Mouse (Mus musculus) retina, adult 2 months (tissue): ENCODE results near the gene Cgnl1.

ENCODE experiments used
- DNase-seq: peaks from one replicate; pipeline ENCODE4 v3.0.0-alpha.2; 2012; ENCODE audit warnings: low read depth, low spot score

Gene Cgnl1

DNA sequence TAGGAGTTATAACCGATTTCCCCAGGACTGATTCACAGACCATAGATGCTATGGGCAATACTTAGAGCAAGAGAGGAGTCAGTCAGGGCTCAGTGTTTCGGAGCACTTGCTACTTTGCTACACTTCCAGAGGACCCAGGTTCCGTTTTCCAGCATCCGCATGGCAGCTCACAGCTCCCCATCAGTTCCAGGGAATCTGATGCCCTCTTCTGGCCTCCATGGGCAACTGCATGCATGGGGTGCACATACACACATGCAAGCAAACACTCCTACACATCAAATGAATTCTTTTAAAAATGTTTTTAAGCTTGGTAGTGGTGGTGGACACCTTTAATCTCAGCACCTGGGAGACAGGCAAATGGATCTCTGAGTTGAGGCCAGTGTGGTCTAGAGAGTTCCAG, 98.9 kb downstream of the Cgnl1 start:
- DNase-seq: no peak

DNA sequence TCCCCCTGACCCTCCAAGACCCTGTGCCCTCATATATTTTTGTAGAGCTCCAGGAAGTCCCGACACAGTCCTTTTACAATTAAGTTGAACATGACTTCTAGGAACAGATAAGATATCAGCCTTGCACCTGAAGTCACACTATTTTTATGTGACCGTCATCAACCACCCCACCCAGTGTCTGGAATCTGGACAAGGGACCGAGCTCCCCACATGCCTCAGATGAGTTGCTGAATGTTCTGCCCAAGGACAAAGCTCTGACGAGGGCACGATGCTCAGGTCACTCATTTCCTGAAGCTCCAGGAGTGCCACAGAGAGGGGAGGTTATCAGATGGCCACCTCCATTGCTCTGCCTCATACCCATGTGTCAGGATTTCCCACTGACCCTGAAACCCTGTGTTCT, 100.7 kb downstream of the Cgnl1 start:
- no peak for DNase-seq

DNA sequence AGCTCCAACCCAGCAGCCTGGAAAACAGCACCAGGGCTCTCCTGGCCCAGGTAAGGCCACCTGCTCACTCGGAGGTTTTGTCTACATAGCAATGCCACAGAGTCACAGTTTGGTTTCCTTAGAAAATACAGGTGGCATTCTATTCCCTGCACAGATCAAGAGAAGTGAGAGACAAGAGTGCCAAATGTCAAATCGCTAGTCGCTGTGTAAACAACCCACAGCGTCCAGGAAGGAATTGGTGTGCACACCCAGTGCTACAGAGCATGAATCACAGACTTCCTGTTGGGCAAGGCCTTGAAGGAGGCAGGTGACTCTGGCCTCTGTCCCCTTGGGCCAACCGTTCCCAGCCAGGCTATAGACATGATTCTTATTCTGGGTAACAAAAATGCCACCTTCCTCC, 103.8 kb downstream of the Cgnl1 start:
- no peak for DNase-seq

DNA sequence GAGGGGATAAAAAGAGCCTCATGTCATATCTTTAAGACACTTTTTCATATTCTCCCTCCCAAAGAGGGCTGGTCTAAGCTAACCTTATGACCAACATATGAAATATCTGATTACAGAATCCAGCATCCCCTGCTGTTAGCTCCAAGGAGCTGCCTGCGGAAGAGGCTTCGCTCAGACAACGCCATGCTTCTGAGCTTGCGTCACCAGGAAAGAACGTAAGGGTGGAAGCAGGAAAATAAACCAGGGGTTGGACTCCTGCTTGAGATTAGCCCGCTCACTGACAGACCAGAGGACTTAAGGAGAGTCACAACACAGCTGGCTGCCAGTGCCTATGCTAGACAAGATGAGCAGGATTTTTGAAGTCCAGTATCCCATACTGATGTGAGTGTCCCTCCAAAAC, 105.0 kb downstream of the Cgnl1 start:
- DNase-seq: no peak

DNA sequence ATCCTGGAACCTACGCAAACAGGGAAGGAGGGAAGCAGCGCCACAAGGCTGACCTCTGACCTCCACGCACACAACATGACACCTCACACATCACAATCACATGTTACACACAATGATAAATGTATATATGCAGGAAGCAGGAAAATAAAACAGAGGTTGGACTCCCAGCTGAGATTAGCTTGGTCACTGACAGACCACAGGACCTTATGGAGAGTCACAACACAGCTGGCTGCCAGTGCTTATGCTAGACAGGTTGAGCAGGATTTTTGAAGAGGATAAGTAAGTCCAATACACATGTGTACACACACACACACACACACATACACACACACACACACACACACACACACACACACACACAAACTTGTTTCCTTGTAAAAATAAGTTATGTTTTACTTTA, 105.9 kb downstream of the Cgnl1 start:
- DNase-seq: no peak

DNA sequence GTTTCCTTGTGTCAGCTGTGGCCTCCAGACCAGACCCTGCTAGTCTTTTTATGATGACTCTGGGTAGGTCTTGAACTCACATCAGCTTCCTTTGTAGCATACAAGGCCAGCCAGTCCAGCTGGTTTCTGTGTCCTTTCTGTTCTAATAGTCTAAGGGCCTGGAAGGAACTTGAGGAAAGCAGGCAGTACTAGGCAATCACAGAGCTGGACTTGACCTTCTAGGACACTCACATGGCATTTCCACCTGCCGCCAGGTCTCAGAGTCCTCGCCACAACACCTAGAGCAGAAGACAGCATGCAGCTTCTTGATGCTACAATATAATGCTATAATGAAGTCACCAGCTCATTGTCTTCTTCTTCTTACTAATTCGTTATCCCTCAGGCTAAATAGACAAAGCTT, 106.5 kb downstream of the Cgnl1 start:
- no peak for DNase-seq

DNA sequence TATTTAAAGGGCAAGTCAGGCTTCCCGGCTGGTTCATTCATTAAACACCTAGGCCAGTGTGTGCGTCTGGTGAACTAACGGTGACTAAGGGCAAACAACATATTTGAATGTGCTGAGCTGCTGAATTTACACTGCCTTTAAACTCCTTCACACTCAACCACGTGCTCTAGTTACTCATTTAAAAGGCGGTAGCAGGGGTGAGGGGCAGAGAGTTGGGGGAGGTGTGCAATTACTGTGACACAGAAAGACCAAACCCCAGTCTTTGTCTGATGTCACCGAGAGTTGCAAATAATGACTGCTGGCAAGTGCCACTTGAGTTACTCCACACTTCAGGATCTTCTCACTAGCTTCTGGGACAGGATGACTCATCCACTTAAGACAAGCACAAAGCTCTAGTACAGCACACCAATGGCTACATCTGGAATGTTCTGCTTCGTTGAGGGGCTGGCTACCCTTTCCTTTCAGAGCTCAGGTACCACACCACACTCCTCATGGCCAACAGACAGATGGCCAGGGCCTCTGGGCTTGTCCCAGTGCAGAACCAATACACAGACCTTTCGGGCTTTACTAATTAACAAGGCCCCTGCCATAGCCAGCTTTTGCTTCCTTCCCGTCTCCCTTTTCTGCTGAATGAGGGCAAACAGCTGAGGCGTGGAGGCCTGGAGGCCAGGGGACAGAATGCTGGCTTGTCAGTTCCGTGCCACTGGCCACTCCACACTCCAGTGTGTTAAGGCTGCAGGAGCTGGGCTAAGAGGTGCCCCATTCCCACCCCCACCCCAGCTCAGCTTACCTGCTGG, 107.8 kb downstream of the Cgnl1 start:
- no peak for DNase-seq

DNA sequence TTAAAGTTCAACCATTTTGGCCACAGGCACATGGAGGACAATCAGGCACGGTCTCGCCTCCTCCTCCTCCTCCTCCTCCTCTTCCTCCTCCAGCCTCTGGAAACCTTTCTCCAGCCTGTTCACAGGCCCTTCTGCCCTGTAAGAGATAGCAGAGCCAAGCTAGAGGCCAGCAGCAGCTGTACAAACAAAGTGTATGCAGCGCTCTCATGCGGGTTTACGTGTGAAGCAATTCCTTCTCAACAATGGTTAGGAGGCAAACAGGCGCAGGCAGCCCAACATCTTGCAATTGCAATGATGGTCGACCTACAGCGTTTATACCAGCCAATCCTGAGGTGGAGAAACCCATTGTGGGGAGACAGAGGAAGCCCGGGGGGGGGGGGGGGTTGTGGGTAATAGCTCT, 110.9 kb downstream of the Cgnl1 start:
- DNase-seq: no peak

DNA sequence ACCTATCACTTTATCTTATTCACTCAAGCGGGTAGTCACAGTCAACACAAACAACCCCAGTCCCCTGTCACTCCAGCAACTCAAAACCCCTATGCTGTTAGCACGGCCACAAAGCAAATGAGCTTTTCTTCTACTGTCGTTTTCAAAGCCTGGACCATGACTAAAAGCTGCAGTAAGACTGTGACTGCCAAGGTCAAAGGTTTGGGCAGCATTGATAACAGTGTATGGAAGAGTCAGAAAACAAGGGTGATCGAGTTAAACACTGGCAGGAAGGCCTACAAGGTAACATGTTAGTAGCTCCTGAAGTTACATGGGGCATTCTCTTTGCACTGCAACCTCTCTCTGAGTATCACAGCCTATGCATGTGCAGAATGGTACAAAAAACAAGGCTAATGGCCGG, 111.7 kb downstream of the Cgnl1 start:
- no peak for DNase-seq

DNA sequence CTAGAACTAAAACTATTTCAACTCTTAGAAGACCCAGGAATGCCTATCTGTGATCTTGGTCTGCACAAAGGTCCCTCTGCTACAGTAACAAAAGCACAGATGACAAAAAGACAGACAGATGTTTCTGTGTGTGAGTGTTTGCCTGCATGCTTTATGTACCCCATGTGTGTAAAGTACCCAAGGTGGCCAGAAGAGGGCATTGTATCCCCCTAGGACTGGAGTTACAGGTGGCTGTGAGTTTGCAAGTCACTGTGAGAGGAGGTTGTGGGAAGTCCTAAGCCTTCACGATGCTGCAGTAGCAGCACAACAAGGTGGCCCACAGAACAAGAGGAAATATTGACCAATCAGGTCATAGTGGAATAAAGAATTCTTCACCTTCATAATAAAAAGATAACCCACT, 114.2 kb downstream of the Cgnl1 start:
- no peak for DNase-seq

DNA sequence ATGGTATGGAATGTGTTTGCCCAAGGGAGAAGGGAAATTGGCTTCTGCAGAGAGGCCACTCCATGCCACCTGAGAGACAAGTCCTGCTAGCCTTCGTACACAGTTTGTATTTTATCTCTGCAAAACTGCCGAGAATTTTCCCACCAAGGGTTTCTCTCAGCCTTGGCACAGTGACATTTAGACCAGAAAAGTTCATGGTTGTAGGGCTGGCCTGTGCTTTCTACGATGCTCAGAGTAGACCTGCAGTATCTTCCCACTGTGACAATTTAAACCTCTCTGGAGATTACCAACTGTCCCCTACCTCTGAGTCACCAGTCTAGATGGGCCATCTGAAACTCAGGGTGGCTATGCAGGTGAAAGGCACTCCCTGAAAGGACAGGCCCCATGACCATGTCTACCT, 116.5 kb downstream of the Cgnl1 start:
- no peak for DNase-seq

DNA sequence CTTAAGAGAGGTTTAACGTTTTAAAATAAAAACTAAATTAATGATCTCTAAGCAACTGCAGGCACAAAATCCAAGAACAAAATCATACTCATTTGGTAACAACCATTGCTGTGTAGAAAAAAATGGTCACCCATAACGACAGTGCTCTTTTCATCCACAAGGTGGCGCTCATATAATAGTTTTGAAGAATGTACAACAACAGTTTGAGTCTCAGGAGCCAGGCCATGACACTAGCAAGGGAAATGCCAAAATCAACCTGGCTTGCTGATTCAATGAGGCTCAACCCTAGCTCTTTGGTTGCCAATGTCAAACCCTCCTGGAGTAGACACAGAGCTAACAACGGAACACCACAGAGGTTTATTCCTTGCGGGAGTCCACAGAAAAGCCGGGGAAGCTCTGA, 125.3 kb downstream of the Cgnl1 start:
- DNase-seq: peak; percentile 59

DNA sequence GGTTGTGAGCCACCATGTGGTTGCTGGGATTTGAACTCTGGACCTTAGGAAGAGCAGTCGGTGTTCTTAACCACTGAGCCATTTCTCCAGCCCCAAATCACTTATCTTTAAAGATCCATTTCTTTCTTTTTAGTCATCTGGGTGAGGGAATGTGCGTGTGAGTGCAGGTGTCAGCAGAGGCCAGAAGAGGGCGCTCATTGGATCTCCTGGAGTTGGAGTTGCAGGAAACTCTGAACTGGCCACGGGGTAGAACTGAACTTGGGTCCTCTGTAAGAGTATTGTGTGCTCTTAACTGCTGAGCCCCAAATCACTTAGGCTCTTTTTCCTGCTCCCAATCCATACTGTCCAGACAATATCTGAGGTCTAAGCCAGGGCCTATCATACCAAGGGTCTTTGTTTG, 127.8 kb downstream of the Cgnl1 start:
- DNase-seq: no peak

DNA sequence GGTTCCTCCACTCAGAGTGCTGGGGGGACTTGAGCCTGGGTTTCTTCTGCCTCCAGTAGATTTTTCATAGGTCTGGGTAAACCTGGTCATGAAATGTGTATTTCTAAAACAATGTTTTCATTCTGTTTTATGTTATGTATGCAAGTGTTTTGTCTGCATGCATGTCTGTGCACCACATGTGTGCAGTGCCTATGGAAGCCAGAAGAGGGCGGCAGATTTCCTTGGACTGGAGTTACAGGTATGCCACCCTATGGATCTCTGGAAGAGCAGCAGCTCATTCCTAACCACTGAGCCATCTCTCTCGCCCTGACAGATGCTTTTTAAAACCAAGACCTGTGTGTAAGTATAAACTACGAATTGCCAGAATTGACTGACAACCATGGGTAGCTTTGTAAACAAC, 129.1 kb downstream of the Cgnl1 start:
- DNase-seq: no peak

DNA sequence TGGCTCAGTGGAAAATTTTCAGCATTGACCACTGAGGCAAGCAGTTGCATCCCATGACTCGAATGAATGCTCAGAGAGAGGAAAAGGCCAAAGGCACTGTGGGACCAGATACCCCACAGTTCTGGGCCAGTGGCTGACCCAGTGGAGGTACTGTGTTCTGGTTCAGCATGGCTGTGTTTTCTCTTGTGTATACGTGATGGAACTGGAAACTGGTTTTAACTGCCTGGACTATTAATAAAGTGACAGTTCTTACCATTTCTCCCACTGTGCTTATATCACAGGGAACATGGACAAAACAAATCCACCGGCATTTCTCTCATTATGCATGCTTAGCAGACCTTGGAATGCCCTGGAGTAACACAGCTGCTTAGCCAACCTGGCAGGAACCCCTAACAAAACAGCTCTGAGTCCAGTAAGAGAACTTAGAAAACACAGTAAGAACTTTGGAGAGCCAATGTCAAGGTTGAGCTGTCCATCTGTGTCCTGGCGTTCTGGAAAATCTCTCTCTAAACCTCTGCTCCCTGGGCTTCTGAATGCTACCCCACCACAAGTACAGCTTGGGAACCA, 131.0 kb downstream of the Cgnl1 start:
- DNase-seq: no peak

DNA sequence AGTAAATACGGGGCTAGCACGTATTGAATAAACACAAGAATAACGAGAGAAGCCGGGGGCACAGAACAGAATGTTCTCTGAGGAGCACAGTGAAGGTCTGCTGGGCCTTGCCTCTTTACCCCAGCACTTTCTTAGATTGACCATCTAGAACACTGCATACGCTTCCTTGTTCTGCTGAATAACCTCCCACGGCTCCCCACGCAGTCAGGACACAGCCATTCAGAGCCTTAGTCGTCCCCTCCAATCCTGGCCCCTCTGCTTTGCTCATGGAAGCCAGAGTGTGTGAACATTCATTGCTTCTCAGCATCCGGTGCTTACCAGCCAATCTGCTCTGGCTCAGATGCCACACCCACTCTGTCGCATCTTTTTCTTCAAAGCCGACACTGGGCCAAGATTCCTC, 133.2 kb downstream of the Cgnl1 start:
- no peak for DNase-seq

DNA sequence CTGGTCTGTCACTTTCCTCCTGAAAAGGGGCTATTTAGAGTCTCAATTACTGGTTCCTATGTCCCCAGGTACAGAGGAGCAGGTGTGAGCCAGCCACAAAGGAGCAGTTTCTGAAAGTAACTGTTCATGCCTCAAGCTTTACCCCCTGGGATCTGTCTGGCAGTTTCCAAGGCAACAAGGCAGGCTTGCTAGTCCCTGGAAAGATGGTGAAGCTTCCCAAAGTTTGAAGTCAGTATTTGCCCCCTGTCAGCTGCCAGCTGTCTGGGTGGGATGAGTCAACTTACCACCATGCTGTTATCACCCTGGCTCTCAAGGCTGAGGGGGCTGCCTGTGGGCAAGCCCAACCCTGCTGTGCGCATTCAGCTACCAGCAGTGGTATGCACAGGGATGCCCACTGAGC, 134.5 kb downstream of the Cgnl1 start:
- DNase-seq: no peak

DNA sequence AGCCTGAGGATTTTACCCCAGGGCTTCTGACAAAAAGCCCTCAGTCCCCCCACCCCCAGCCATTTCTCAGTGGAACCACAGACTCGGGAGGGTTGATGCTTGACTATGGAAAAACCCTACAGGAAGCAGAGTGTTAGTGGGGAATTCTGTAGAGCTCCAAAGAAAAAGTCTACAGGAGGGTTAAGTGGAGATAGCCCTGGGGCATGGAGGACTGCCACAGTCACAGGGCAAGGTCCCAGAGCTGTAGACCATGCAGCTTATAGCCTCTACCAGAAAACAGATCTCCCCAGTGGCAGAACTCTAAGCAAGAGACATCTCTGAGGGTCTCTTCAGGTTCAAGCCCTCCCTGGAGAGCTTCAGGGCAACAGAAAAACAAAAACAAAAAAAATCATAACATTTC, 135.8 kb downstream of the Cgnl1 start:
- no peak for DNase-seq

DNA sequence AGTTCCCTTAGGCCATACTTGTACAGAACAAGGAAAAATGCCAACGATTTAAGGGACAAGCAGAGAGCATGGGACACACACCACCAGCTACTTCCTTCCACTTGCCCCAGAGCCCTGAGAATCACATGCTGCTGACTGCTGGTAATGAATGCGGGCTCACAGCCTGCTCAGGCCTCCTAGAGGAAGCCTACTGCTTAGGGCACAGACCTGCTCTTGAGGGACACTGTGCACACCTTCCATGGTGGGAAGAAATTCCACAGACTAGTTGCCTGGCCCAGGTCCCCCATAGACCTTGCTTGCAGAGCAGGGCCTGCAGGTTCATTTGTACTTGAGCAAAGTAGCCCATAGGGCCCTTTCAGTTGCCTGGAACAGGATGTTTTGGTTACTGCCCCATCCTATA, 136.5 kb downstream of the Cgnl1 start:
- DNase-seq: no peak

DNA sequence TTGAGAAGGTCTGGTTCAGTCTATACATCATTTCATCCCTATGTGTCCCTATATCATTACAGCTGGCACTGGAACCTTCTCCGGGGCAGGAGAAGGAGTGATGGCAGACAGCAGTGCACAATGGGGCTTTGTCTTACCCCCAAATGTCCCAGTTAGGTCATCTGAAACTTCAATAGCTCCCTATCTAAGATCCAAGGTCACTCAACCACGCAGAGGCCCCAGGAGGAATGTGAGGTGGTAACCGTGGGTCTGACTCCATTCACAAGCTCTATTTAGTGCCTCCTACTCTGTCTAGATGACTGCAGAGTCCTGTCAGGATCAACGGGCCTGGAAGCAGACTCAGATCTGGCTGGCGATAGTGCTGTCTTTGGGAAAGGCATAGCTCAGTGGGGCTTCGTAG, 142.5 kb downstream of the Cgnl1 start:
- DNase-seq: no peak

DNA sequence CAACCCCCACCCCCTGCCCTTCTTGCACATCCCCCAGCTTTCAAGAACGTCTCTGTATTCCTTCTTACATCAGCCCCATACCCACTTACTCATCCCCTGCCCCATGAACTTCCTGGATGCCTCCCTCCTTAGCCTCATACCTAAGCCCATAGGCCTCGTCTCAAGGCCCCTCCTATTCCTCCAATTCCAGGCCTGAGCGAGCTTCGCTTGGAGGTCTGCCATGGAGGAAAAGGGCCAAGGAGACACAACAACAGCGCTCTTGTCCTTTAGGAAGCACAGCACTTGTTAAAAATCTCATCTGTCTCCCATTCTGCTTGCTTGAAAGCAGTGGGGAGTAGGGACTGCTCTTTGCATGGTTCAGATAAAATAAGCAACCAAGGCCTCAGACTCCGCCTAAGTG, 143.1 kb downstream of the Cgnl1 start:
- no peak for DNase-seq

DNA sequence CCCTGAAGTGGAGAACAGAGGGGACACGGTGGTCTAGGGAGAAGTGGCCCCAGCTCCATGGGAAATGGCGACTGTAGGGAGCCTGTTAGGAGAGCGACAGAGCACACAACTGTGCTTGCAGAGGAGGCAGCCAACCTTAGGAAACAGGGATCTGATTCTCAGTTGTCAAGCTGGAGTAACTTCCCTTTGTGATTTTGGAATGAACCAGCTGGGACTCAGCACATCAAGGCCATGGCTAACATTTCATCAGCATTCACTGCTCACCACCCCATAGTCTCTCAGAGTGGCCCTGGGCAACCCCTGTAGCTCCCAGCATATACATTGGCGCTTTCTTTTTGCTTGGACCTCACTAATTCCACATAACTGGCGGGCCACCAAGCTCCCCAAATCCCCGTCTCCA, 145.4 kb downstream of the Cgnl1 start:
- DNase-seq: no peak

DNA sequence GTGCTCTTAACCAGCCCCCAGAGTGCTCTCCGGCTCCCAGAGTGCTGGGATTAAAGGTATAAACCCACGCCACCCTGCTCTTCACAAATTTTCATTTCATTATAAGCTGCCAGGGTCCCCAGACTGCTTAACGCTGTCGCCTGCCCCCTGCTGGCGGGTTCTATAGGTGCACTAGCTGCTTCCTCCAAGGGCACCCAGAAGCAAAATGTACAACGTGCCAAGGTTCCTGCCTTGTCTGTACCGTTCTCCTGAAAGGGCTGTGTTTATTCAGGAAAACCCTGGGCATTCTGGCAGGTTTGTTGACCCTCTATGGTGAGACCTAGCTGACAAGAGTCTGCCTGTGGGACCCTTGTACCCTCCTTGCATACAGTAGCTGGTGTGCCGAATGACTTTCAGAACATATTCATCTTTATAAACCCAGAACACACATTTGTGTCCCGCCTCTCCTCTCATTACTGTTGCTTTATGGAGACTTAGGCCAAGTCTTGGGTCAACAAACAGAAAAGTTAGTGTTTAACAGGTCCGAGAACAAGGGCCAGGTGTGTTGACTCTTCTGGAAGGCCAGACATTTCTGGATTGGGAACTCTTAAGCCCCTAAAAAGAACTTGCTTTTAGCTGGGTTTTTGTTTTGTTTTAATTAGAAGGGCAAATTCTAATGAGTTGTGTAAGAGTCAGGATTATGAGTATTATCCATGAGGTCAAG, 146.5 kb downstream of the Cgnl1 start:
- DNase-seq: no peak
